In the genomic region with DNA sequence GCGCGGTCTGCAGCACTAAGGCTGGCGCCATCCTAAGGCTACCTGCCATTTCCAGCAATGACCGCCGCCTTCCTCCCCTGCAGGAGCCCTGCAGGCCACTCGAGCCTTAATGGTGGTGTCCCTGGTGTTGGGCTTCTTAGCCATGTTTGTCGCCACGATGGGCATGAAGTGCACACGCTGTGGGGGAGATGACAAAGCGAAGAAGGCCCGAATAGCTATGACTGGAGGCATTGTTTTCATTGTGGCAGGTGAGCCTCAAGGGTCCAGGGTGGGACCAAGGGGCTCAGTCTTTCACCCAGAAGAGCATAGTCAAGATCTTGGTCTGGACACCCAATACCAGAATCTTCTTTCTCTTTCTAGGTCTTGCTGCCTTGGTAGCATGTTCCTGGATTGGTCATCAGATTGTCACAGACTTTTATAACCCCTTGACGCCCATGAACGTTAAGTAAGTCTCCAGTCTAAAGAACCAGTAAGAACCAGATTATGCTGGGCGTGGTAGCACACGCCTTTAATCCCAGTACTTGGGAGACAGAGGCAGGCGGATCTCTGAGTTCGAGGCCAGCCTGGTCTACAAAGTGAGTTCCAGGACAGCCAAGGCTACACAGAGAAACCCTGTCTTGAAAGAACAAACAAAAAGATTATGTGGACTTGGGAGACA, we compare ENCODE assay signal across 8 mouse cellular contexts. TPM values are rescaled to one million over a fixed set of nuclear protein-coding genes. Genes with fewer than 3 reads are reported as not detected.
DNase-seq lines count a peak whose midpoint lies in the region; ATAC-seq lines count a peak whose summit lies in the region.

No protein-coding gene starts in this region.

- no peaks in the 10 kb centered on the region for H3K9me3 ChIP-seq in kidney, embryonic 15.5 days (replicated peaks)
- no peaks in the 10 kb centered on the region for H3K9me3 ChIP-seq in embryonic facial prominence, embryonic 10.5 days
- H3K9me3 ChIP-seq in hindbrain, embryonic 15.5 days: no peaks in the 10 kb centered on the region
- H3K9me3 ChIP-seq in midbrain, embryonic 13.5 days: no peaks in the 10 kb centered on the region

- H3K9ac ChIP-seq in kidney, embryonic 15.5 days: peak overlapping the region; percentile 59
- no peak overlapping the region for H3K9ac ChIP-seq in hindbrain, embryonic 15.5 days
- peak overlapping the region; percentile 28; the same call in 1 of the 2 replicates for H3K9ac ChIP-seq in midbrain, embryonic 13.5 days (replicated peaks)

- no peak for DNase-seq in kidney, postnatal 14 days
- no peak for DNase-seq in embryonic facial prominence, embryonic 10.5 days (ENCODE audit: low spot score)
- DNase-seq in adrenal gland, adult 8-10 months: no peak
- no peak for DNase-seq in thymus, postnatal 10 days (ENCODE audit: low spot score in 2 of 2)
- no peak for DNase-seq in right cerebral cortex, postnatal 25 days

- peaks cover 44% of the 10 kb centered on the region for H3K36me3 ChIP-seq in kidney, embryonic 15.5 days
- peaks cover 44% of the 10 kb centered on the region for H3K36me3 ChIP-seq in embryonic facial prominence, embryonic 10.5 days (replicated peaks)
- H3K36me3 ChIP-seq in hindbrain, embryonic 15.5 days: peaks cover 32% of the 10 kb centered on the region
- peaks cover 37% of the 10 kb centered on the region for H3K36me3 ChIP-seq in midbrain, embryonic 13.5 days

- H3K27ac ChIP-seq in kidney, embryonic 15.5 days: peak overlapping the region; percentile 83
- H3K27ac ChIP-seq in embryonic facial prominence, embryonic 10.5 days (replicated peaks): peak overlapping the region; percentile 76
- no peak overlapping the region for H3K27ac ChIP-seq in hindbrain, embryonic 15.5 days (replicated peaks)
- H3K27ac ChIP-seq in midbrain, embryonic 13.5 days: no peak overlapping the region

- ATAC-seq in kidney, embryonic 15.5 days (replicated peaks; ENCODE audit: low FRiP score): no peak
- ATAC-seq in hindbrain, embryonic 15.5 days (ENCODE audit: low FRiP score, low read depth): no peak
- no peak for ATAC-seq in midbrain, embryonic 13.5 days

- H3K27me3 ChIP-seq in kidney, embryonic 15.5 days: peaks cover 60% of the 10 kb centered on the region
- H3K27me3 ChIP-seq in embryonic facial prominence, embryonic 10.5 days (replicated peaks; ENCODE audit: low read depth, poor library complexity, severe bottlenecking): peaks cover 68% of the 10 kb centered on the region
- H3K27me3 ChIP-seq in hindbrain, embryonic 15.5 days: peaks cover 67% of the 10 kb centered on the region
- peaks cover 71% of the 10 kb centered on the region for H3K27me3 ChIP-seq in midbrain, embryonic 13.5 days

- WGBS in kidney, embryonic 15.5 days: 34% methylated on average over 17 of the region's 17 CpGs
- 39% methylated on average over 17 of the region's 17 CpGs for WGBS in embryonic facial prominence, embryonic 10.5 days
- WGBS in hindbrain, embryonic 15.5 days: 41% methylated on average over 17 of the region's 17 CpGs
- WGBS in midbrain, embryonic 13.5 days: 42% methylated on average over 17 of the region's 17 CpGs

- peak overlapping the region; percentile 53 for H3K4me3 ChIP-seq in kidney, embryonic 15.5 days (replicated peaks)
- H3K4me3 ChIP-seq in embryonic facial prominence, embryonic 10.5 days: peak overlapping the region; percentile 56
- H3K4me3 ChIP-seq in hindbrain, embryonic 15.5 days: peak overlapping the region; percentile 21
- peak overlapping the region; percentile 22 for H3K4me3 ChIP-seq in midbrain, embryonic 13.5 days (replicated peaks)

- H3K4me2 ChIP-seq in kidney, embryonic 15.5 days: peak overlapping the region; percentile 74
- peak overlapping the region; percentile 49 for H3K4me2 ChIP-seq in hindbrain, embryonic 15.5 days
- peak overlapping the region; percentile 47 for H3K4me2 ChIP-seq in midbrain, embryonic 13.5 days (replicated peaks)

- H3K4me1 ChIP-seq in kidney, embryonic 15.5 days: peaks cover 46% of the 10 kb centered on the region
- peaks cover 19% of the 10 kb centered on the region for H3K4me1 ChIP-seq in embryonic facial prominence, embryonic 10.5 days
- peaks cover 15% of the 10 kb centered on the region for H3K4me1 ChIP-seq in hindbrain, embryonic 15.5 days (replicated peaks)
- H3K4me1 ChIP-seq in midbrain, embryonic 13.5 days (replicated peaks): peaks cover 17% of the 10 kb centered on the region

RNA-seq across cellular contexts. Expression of gene Cldn7, which starts 2.4 kb away (rescaled TPM):
- polyA plus RNA-seq in kidney, embryonic 15.5 days (2015; fragmentation: Nextera tagmentation; extraction: Ambion mirVana): 173 and 178 TPM in 2 replicates
- 56.3 and 56.4 TPM in 2 replicates for polyA plus RNA-seq in embryonic facial prominence, embryonic 10.5 days (2016; fragmentation: Nextera tagmentation; extraction: Ambion mirVana)
- 0.34 and 1.0 TPM in 2 replicates for polyA plus RNA-seq in hindbrain, embryonic 15.5 days (2015; fragmentation: Nextera tagmentation; extraction: Ambion mirVana)
- 0.32 and 1.1 TPM in 2 replicates for polyA plus RNA-seq in midbrain, embryonic 13.5 days (2015; fragmentation: Nextera tagmentation; extraction: Ambion mirVana)
- under 1 TPM in 1 of 4 experiments, not detected in 3; 0.55 TPM for total RNA-seq in adrenal gland, adult 8-10 months (2022)

RNA-seq across cellular contexts. Expression of gene Ctdnep1, which starts 14.0 kb away (rescaled TPM):
- 31.0 and 31.7 TPM in 2 replicates for polyA plus RNA-seq in kidney, embryonic 15.5 days (2015; fragmentation: Nextera tagmentation; extraction: Ambion mirVana)
- polyA plus RNA-seq in embryonic facial prominence, embryonic 10.5 days (2016; fragmentation: Nextera tagmentation; extraction: Ambion mirVana): 23.9 and 25.3 TPM in 2 replicates
- 23.5 and 27.1 TPM in 2 replicates for polyA plus RNA-seq in hindbrain, embryonic 15.5 days (2015; fragmentation: Nextera tagmentation; extraction: Ambion mirVana)
- 22.9 and 23.8 TPM in 2 replicates for polyA plus RNA-seq in midbrain, embryonic 13.5 days (2015; fragmentation: Nextera tagmentation; extraction: Ambion mirVana)
- 100 to 1,000 TPM; 109 to 125 (median 120) TPM for total RNA-seq in adrenal gland, adult 8-10 months (2022)

RNA-seq across cellular contexts. Expression of gene Elp5, which starts 15.3 kb away (rescaled TPM):
- 116 and 120 TPM in 2 replicates for polyA plus RNA-seq in kidney, embryonic 15.5 days (2015; fragmentation: Nextera tagmentation; extraction: Ambion mirVana)
- 157 and 161 TPM in 2 replicates for polyA plus RNA-seq in embryonic facial prominence, embryonic 10.5 days (2016; fragmentation: Nextera tagmentation; extraction: Ambion mirVana)
- polyA plus RNA-seq in hindbrain, embryonic 15.5 days (2015; fragmentation: Nextera tagmentation; extraction: Ambion mirVana): 163 and 174 TPM in 2 replicates
- 156 and 158 TPM in 2 replicates for polyA plus RNA-seq in midbrain, embryonic 13.5 days (2015; fragmentation: Nextera tagmentation; extraction: Ambion mirVana)
- total RNA-seq in adrenal gland, adult 8-10 months (2022): 10 to 100 TPM; 56.9 to 87.4 (median 73.6) TPM

RNA-seq across cellular contexts. Expression of gene Slc2a4, which starts 19.0 kb away (rescaled TPM):
- polyA plus RNA-seq in kidney, embryonic 15.5 days (2015; fragmentation: Nextera tagmentation; extraction: Ambion mirVana): 17.3 and 22.1 TPM in 2 replicates
- polyA plus RNA-seq in embryonic facial prominence, embryonic 10.5 days (2016; fragmentation: Nextera tagmentation; extraction: Ambion mirVana): 18.6 and 23.7 TPM in 2 replicates
- 3.4 and 4.1 TPM in 2 replicates for polyA plus RNA-seq in hindbrain, embryonic 15.5 days (2015; fragmentation: Nextera tagmentation; extraction: Ambion mirVana)
- 4.3 and 4.4 TPM in 2 replicates for polyA plus RNA-seq in midbrain, embryonic 13.5 days (2015; fragmentation: Nextera tagmentation; extraction: Ambion mirVana)
- total RNA-seq in adrenal gland, adult 8-10 months (2022): 10 to 100 TPM; 36.5 to 90.1 (median 50.0) TPM

RNA-seq across cellular contexts. Expression of gene Gabarap, which starts 24.0 kb away (rescaled TPM):
- 447 and 450 TPM in 2 replicates for polyA plus RNA-seq in kidney, embryonic 15.5 days (2015; fragmentation: Nextera tagmentation; extraction: Ambion mirVana)
- polyA plus RNA-seq in embryonic facial prominence, embryonic 10.5 days (2016; fragmentation: Nextera tagmentation; extraction: Ambion mirVana): 317 and 331 TPM in 2 replicates
- polyA plus RNA-seq in hindbrain, embryonic 15.5 days (2015; fragmentation: Nextera tagmentation; extraction: Ambion mirVana): 561 and 571 TPM in 2 replicates
- 611 and 625 TPM in 2 replicates for polyA plus RNA-seq in midbrain, embryonic 13.5 days (2015; fragmentation: Nextera tagmentation; extraction: Ambion mirVana)
- total RNA-seq in adrenal gland, adult 8-10 months (2022): 100 to 1,000 TPM; 369 to 430 (median 397) TPM

Comparison
In these comparisons a context has a peak if more than half of its experiments do, and no peak if none do; other contexts are left out.
1. H3K27ac ChIP-seq: peak in kidney, embryonic 15.5 days (single experiment) and embryonic facial prominence, embryonic 10.5 days (single experiment); none in hindbrain, embryonic 15.5 days (single experiment) and midbrain, embryonic 13.5 days (single experiment).
2. RNA of gene Cldn7, which starts 2.4 kb away (polyA plus RNA-seq): 173 to 178 TPM in kidney, embryonic 15.5 days and 56.3 to 56.4 TPM in embryonic facial prominence, embryonic 10.5 days; 0.34 to 1.0 TPM in hindbrain, embryonic 15.5 days and 0.32 to 1.1 TPM in midbrain, embryonic 13.5 days; every median in the first group is over 10 times any median in the second.
3. Peak in every context shown above with its lines, with median percentiles within 50 percentile points of each other: H3K4me2 ChIP-seq and H3K4me3 ChIP-seq.